Mouse (Mus musculus) small intestine, adult 2 months (tissue): Measurements from ENCODE around the gene Cd209c. TPM values are rescaled to one million over a fixed set of nuclear protein-coding genes. Genes with fewer than 3 reads are reported as not detected.

Experiments
- H3K27ac ChIP-seq: fragments of 200-500 bp; 2 replicates; pipeline ENCODE4 v1.5.1; 2012; ENCODE audit warnings: low read depth, low read length, control low read depth, inconsistent platforms; ENCODE audit not compliant: insufficient read depth
- H3K27me3 ChIP-seq: fragments of 200-500 bp; 2 replicates; pipeline ENCODE4 v1.6.1; 2012; ENCODE audit warnings: mild to moderate bottlenecking, moderate library complexity, low read length, inconsistent platforms; ENCODE audit not compliant: control insufficient read depth, insufficient read depth
- H3K36me3 ChIP-seq: fragments of 200-500 bp; 2 replicates; pipeline ENCODE4 v1.6.1; 2012; ENCODE audit warnings: mild to moderate bottlenecking, low read length, control low read depth, inconsistent platforms; ENCODE audit not compliant: control insufficient read depth, insufficient read depth
- H3K4me1 ChIP-seq: fragments of 200-500 bp; 2 replicates; pipeline ENCODE4 v1.6.1; 2012; ENCODE audit warnings: low read length, inconsistent platforms, mixed read lengths; ENCODE audit not compliant: control insufficient read depth, insufficient read depth, insufficient read length
- H3K4me3 ChIP-seq: fragments of 200-500 bp; 2 replicates; pipeline ENCODE4 v1.5.1; 2012; ENCODE audit warnings: low read depth, mild to moderate bottlenecking, control low read depth, inconsistent platforms, low read length, moderate library complexity
- CTCF ChIP-seq: fragments of 200-500 bp; IDR thresholded peaks from 2 replicates; pipeline ENCODE4 v1.5.1; 2012; ENCODE audit warnings: low read depth, mild to moderate bottlenecking, control low read depth, inconsistent platforms, low read length, moderate library complexity, mixed read lengths; ENCODE audit not compliant: insufficient replicate concordance, insufficient read length; ENCODE audit errors: extremely low read depth
- POLR2A ChIP-seq: fragments of 200-500 bp; IDR thresholded peaks from 2 replicates; pipeline ENCODE4 v1.6.1; 2012; ENCODE audit warnings: low read depth, mild to moderate bottlenecking, control low read depth, inconsistent platforms, low read length, moderate library complexity
- WGBS: fragments of 180-500 bp; shearing (Covaris S2); methylation state at CpG from one replicate; pipeline ENCODE4 v1.1.7; 2018; 5-methylcytosine and 5-hydroxymethylcytosine counted together
- polyA plus RNA-seq: library from polyadenylated mRNA; depleted of rRNA; stranded (reverse); fragments of >200 nt; gene quantifications from 2 replicates; pipeline ENCODE4 v1.2.3, GENCODE M21; 2012; rRNA removed

Gene Cd209c
- 0.14 TPM in 1 of 2 replicates, not detected in the other for polyA plus RNA-seq

DNA sequence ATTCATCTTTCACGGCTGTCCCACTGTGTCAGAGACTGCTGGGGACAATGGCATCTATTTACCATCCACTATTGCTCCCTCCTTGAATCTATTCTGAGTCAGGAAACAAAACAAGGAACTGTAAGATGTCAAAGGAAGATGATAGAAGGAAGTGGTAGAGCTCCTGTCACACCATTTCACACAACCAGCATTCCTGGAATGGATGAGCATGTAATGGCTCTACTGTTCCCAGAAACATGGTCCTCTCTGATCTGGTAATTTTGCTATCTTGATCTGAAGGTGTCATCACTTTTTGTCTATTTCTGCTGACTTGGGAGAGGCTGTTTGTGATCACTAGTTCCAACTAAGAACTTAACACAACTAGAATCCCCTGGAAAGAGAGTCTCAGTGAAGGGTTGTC lies at the start of gene Cd209c:
Cd209c (minus strand) TSS at position 101 of the 400 bp plus-strand sequence.
- Histone ChIP-seq H3K36me3 (no peaks in the 10 kb centered on the region), H3K27ac (no peak within 1 kb of the TSS), H3K4me1 (no peaks in the 10 kb centered on the region), H3K27me3 (no peaks in the 10 kb centered on the region; the same call in 1 of the 2 replicates), H3K4me3 (no peak within 1 kb of the TSS)
- WGBS, result 78% methylated on average over 1 of the region's 1 CpGs
- no peak for TF ChIP-seq POLR2A
- no peak for TF ChIP-seq CTCF

DNA sequence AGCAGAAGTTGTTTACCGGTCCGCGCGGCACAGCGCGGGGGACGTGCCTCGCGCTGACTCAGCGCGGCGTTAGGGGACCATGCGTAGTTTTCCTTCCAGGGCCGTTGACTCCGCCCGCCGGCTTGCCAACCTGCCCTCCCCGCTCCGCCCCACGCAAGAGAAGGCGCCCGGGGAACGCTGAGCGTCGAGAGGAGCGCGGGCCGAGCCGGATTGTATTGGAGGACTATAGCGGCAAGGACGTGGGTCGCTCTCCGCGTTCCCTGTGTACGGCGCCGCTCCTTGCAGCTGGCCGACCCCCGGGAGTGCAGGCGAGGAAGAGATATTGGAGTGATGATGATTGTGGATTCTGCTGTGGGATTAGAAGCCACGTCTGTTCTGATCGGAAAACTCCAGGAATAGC lies 39.7 kb upstream of the Cd209c start:
- Histone ChIP-seq H3K4me3 (no peak overlapping the region), H3K27me3 (no peaks in the 10 kb centered on the region)
- WGBS, result 51% methylated on average over 42 of the region's 42 CpGs

DNA sequence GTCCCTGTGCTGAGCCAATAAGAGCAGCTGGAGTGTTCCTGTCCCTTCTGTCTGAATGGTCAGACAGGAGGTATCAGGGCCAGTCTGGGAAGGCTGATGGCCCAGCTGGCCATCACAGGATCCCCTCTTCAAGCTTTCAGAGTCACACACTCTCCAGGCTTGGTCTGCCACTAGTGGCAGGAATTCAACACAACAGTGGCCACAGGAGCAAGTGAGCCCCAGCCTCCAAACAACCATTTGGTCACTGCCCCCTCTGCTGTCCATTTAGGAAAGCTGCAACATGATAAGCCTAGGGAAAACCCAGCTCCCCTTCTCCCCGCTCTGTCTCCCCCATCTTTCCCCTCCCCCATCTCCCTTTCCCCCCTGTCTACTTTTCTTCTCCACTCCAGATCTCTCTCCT lies 1.5 kb upstream of the Cd209c start:
- Histone ChIP-seq H3K4me1 (no peaks in the 10 kb centered on the region), H3K4me3 (no peak overlapping the region), H3K27me3 (no peaks in the 10 kb centered on the region; the same call in 1 of the 2 replicates), H3K27ac (no peak overlapping the region), H3K36me3 (no peaks in the 10 kb centered on the region)
- 73% methylated on average over 1 of the region's 1 CpGs for WGBS
- TF ChIP-seq CTCF, result no peak
- no peak for TF ChIP-seq POLR2A

More for the DNA sequence above, 39.7 kb upstream of the Cd209c start:
- Histone ChIP-seq H3K36me3 (no peaks in the 10 kb centered on the region), H3K4me1 (no peaks in the 10 kb centered on the region), H3K27ac (no peak overlapping the region)
- no peak for TF ChIP-seq POLR2A
- no peak for TF ChIP-seq CTCF

DNA sequence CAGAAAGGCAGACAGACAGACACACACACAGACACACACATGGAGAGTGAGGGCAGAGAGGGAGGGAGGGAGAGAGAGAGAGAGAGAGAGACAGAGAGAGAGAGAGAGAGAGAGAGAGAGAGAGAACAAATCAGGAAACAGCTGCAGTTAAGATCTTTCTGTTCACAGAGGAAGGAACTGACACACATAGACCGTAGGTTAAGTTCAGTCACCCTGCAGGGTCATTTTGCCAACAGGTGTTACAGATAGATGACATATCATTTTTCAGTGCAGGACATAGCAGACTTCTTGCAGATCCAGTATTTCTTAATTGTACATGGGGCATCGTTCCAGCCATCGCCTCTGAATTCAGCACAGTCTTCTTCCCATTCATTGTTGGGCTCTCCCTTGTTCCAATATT lies 14.5 kb downstream of the Cd209c start:
- H3K27ac ChIP-seq, result no peak overlapping the region
- TF ChIP-seq POLR2A (no peak), CTCF (no peak)
- H3K4me1 ChIP-seq, result no peaks in the 10 kb centered on the region
- no peaks in the 10 kb centered on the region for H3K36me3 ChIP-seq
- no peaks in the 10 kb centered on the region for H3K27me3 ChIP-seq
- 83% methylated on average over 3 of the region's 3 CpGs for WGBS
- H3K4me3 ChIP-seq, result no peak overlapping the region

DNA sequence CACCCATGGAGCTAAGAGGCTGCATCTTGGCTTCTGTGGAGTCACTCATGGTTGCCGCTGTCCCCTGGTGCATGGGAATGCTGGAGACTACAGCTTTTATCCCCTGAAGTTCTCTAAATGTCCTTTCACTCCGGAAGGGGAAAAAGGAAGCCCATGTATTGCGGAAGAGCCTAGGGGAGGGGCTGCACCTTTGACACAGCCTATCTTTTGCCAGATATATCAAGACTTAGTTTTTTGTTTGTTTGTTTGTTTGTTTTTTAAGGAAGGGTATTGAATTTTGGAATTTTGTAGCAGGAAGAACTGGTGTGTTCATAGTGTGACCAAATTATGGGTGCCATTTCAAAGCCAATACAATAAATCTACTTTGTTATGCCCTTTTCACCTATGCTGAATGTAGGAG lies 27.8 kb downstream of the Cd209c start, which contains the start of gene Cd209b:
Cd209b (minus strand) TSS at position 101 of the 400 bp plus-strand sequence.
- H3K36me3 ChIP-seq, result no peaks in the 10 kb centered on the region
- H3K4me3 ChIP-seq, result no peak within 1 kb of the TSS
- 89% methylated on average over 3 of the region's 3 CpGs for WGBS
- no peak within 1 kb of the TSS for H3K27ac ChIP-seq
- H3K4me1 ChIP-seq, result no peaks in the 10 kb centered on the region
- TF ChIP-seq POLR2A (no peak), CTCF (no peak)
- H3K27me3 ChIP-seq, result no peaks in the 10 kb centered on the region

Other genes starting within 250 kb of the Cd209c start
- gene Clec4g, start 234.1 kb downstream of the Cd209c start, polyA plus RNA-seq, result 0.11 TPM in 1 of 2 replicates, not detected in the other
- gene Cd209a, start 205.8 kb downstream of the Cd209c start, polyA plus RNA-seq, result 0.46 and 0.91 TPM in 2 replicates
- gene Cd209e, start 100.4 kb downstream of the Cd209c start, polyA plus RNA-seq, result not detected in 2 replicates
- gene Cd209d, start 76.2 kb downstream of the Cd209c start, polyA plus RNA-seq, result 0.56 TPM in 1 of 2 replicates, not detected in the other
- 0.47 and 0.60 TPM in 2 replicates for gene Cd209b, start 27.9 kb downstream of the Cd209c start, polyA plus RNA-seq
- 0.86 TPM in 1 of 2 replicates, not detected in the other for gene Cd209f, start 151.1 kb upstream of the Cd209c start, polyA plus RNA-seq
- gene Cd209g, start 179.4 kb upstream of the Cd209c start, polyA plus RNA-seq, result 0.67 TPM in 1 of 2 replicates, not detected in the other
- 3.9 and 5.2 TPM in 2 replicates for gene Evi5l, start 211.8 kb upstream of the Cd209c start, polyA plus RNA-seq